Mouse (Mus musculus): ENCODE measurements at regions not wholly inside any gene's neighbourhood (a gene's known extent, or its start where the extent isn't known, plus 50 kb on each side); places are given as distances from the start of the nearest gene placed in this dataset.

DNA sequence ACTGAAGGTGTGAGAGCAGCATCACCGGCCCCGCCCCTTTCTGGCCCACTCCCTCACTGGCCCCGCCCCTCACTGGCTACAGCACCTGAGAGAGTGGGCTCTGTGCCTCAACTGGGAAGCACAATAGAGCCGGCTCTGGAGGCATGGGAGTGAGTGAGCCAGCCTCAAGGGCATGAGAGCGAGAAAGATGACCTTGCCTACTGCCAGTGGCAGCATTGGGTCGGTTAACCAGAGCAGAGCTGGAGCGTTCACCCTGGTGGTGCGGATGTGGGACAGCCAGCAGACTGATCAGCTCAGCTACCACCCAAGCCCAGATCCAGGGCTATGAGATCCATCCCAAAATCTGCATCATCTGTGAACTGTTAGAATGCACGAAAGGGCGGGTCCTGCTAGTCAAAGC lies 304.7 kb upstream of the Hs6st1 start:
- TF ChIP-seq CTCF (IDR thresholded peaks at IDR 0.05; ENCODE audit: extremely low read depth, insufficient read depth, insufficient read length, insufficient replicate concordance), result no peak
- TF ChIP-seq POLR2A (IDR thresholded peaks at IDR 0.05; ENCODE audit: low read depth, low read length), result no peak
